Mouse (Mus musculus) frontal cortex, adult 2 months (tissue): ENCODE results near the gene Vgll4. TPM values are rescaled to one million over a fixed set of nuclear protein-coding genes. Genes with fewer than 3 reads are reported as not detected.
A peak's percentile ranks its signal among the peaks of the same experiment; 100 is the strongest.
"Not testable (repeated sequence)": the region's sequence is repeated elsewhere in the genome, so short reads cannot be mapped to it uniquely, and the experiment has no call there.

Source experiments
- DNase-seq, 2 experiments: peaks; one replicate each; pipeline ENCODE4 v3.0.0; 2022; ENCODE audit warnings: low spot score in 1 of 2; ENCODE audit errors: extremely low spot score in 1 of 2
- polyA plus RNA-seq: library from polyadenylated mRNA; depleted of rRNA; stranded (reverse); fragments of >200 nt; gene quantifications from 2 replicates; pipeline ENCODE4 v1.2.3, GENCODE M21; 2012

Gene Vgll4
- polyA plus RNA-seq, 1 experiment = 33.5 TPM

DNA sequence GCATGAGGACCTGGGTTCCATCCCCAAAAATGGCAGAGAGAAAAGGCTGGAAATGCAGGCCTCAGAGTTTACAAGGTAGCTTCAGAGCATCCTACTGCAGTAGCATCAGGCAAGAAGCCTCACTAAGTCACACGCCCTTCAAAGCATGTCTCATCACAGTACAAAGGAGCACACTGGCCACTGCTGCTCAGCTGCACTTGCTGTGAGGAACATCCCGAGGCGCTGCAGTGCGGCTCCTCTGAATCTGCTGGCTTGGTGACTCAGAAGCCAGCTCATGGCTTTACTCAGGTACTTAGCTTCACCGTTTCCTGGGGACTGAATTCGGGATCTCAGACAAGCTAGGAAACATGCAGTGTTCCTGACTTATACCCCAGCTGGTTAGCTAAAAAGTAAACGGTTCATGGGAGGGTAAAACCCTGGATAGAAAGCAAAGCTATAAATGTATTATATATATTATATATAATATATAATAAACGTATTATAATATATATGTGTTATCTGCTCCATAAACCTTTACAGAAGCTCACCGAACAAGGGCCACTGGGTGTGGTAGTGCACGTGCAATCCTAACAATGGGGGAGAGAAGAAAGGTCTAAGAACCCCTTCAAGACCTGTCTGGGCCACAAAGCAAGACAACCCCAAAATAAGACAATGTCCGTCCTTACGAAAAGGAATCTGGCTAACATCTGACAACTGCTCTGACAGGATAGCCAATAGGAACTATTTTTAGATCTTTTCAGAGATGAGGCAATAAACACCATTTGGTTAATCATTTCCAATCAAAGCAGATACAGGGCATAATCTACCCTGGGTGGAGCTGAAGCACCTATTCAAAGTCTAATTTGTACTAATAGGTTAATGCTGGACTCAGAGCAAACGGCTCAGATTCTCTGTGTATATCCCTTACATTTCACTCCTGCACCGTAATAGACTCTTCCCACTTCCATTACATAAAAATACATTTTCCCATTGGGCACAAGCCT is 25.0 kb downstream of the Vgll4 start:
- DNase-seq = no peak

DNA sequence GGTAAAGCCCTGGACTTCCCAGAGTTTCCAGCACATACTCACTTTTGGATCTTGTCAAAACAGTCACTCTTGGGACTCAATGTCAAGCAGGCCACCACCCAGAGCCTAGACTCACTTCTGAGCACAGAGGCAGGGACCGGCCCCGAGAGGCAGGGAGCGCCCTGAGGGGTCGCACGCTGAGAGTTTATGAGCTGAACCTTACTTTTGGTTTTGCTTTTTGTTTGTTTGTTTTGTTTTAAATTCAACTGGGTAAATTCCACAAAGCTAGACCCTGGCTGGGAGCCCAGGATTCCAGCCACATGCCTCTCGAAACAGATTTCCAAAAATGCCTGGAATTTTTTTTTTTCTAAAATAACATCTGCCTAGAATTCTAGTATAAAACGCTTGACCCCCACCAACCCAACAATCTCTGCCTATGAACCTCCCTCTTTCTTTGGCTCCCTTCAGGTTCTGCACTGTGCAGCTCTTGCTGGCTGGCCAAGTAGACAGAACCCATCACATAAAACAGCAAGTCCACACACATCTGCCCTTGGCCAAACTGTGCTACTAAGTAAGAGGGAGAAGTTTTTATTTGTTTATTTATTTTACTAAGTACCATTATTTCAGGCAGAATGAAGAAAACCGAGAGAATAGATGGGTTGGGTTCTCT is 28.5 kb downstream of the Vgll4 start:
- DNase-seq = no peak

DNA sequence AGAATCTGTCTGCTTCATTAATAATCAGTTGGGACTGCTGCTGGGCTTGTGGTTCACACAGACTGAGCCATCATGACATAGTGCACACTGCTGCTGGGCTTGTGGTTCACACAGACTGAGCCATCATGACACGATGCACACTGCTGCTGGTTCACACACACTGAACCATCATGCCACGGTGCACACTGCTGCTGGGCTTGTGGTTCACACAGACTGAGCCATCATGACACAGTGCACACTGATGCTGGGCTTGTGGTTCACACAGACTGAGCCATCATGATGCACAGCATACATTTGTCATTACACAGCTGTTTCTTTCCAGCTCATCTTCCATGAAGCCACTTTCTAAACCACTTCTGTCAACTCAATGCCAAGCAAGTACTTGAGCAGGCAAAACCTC is 30.1 kb downstream of the Vgll4 start:
- no peak for DNase-seq

DNA sequence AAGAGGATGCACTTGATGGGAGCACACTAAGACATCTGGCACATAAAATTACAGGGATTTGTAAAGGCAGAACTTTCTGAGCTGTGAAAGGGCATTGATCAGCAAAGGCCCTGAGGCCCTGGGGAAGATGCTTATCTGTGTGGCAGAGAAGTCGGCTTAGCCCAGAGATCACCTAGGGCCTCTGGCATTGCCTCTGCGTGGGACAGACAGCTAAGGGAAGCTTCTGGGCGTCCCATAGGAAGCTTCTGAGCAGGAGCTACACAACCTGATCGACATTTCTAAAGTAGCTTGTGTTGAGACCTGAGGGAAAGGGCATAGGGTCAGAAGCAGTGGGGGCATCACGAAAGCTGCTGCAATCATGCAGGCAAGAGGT is 32.9 kb downstream of the Vgll4 start:
- DNase-seq = no peak

DNA sequence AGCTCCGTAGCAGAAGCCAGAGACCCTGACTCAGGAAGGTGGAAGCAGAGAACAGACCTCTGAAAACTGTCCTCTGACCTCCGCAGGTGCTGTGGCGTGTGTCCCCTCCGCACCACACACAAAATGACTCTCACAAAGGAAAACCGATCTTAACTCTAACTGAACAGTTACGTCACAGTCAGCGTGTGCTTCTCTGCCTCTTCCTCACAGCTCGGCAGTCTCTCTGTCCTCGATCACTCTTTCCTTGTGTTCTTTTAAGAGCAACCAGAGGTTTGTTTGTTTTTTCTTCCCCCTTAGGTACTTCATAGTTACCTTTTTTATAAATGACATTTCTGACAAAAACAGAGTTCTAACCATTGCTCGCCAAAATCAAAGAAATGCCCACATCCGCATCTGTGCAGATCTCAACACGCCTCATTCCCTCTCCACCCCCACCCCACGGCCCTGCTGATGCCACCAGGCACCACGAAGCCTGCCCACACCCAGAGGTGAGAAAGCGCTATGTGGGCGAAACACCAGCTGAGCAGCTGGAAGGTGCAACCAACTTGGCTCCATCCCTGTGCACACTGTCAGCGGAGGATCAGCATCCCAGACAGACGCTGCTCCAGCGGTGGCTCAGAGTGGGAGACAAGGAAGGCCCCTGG is 33.4 kb downstream of the Vgll4 start:
- DNase-seq = peak; percentile 44 to 74

DNA sequence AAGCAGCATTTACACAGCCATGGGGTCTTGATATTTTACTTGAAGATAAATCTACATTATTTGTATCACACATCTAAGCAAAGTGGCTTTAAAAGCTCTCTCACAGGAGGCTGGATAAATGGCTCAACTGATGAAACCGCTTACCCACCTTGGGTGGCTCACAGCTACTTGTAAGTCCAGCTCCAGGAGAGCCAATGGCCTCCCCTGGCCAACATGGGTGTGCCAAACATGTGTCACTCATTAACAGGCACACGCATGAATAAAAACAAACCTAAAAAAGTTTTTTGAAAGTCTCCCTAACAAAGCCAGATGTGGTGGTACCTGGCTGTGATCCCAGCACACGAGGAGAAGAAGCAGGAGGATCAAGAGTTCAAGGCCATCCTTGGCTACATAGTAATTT is 34.4 kb downstream of the Vgll4 start:
- DNase-seq = no peak

DNA sequence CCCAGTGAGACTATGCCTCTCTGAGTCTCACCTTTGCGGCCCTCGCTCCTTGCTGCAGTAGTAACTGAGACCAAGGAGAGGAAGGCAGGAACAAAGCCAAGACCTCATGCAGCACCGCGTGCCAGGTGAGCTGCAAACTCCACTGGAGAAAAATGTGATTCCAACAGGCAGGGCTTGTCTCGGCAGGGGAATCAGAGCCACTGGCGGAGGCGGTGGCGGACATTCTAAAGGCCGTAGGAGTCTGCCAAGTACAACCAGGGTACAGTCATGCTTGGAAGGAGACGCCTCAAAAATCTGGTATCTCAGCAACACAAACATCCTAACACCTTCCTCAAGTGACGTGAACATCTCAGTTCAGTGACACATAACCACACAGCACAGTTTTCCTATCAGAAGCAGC is 35.7 kb downstream of the Vgll4 start:
- no peak for DNase-seq

DNA sequence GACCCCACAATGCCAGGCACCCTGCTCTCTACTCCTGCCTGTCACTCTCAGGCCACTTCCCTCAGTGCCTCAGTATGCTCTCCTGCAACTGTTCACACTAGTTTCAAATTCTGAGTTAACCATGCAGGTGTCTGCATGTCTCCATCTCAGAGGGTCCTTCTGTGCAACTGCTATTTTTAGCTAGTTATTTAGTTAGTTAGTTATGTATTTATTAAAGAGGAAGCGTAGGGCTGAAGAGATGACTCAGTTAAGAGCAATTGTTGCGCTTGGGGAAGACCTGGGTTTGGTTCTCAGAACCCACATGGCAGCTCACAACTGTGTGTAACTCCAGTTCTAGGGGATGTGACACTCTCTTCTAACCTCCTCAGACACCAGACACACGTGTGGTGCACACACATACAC is 36.8 kb downstream of the Vgll4 start:
- no peak for DNase-seq

DNA sequence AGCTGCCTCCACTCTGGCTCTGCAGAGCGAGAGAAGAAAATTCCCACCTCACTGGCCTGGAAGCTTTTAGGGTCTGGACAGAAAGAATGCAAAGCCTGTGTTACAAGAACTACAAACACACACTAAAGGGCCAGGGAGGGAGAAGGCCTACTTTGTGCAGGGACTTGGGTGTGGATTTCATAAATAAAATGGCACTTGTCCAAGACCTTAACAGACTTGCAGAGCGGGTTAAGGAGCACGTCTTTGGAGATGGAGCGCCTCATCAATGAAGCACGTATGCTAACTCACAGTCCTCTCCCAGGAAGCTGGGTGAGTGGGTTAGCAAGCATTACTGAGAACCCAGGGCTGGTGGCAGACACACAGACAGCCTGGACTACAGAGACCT is 37.7 kb downstream of the Vgll4 start:
- no peak for DNase-seq

DNA sequence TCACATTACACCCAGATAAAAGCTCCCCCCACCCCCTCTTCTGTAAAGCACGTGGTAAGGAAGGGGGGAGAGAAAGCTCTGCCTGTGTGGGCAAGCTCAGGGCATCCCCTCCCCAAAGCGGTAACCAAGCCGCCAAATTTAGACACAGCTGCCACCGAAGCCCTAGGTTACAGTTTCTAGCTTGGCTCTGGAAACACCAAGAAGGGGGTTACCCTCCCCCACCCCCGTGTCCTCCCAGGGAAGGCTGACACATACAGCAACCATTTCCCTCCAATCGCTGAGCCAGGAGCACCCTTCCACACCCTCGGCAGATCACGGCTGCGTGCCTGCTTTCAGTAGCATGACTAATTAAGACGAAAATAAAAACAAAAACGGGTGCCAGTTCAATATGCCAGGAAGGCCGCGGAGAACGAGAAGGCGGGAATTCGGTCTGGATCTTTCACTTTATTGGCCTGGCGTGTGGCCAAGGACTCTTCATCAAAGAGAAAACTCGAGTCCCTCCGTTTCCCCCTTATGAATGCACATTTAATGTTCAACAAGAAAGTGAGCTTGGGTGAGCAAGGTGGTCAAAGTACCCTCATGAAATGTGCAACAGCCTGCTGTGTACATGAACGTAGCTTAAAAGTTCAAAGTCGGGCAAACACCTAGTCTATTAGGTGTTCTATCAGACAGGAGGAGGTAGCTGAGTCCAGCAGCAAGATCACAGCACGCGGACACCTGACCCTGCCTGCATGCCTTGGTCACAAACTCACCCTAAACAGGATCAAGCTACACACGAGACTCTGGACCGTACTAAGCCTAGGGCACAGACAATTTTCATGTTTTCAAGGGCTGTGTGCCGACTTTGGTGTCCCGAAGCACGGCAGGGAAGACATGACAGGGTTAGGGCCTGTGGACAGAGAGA is 38.3 kb downstream of the Vgll4 start:
- no peak for DNase-seq

DNA sequence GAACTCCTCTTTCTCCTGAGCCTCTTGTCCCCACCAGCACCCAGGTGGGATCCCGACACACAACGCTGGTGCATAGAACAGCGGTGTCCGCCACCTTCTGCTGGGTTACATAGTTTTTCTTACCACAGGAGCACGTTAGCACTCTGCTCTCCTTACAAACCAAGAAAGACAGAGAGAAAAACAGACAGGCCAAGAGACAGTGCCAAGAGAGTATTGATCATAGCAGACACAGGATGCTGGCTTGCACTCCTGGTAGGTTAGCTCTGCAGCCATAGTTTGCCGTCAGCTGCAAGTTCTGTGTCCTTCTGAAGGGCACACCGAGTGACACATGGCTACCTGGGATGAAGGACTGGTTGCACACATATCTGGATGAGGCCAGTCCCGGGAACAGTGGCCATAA is 39.1 kb downstream of the Vgll4 start:
- no peak for DNase-seq

DNA sequence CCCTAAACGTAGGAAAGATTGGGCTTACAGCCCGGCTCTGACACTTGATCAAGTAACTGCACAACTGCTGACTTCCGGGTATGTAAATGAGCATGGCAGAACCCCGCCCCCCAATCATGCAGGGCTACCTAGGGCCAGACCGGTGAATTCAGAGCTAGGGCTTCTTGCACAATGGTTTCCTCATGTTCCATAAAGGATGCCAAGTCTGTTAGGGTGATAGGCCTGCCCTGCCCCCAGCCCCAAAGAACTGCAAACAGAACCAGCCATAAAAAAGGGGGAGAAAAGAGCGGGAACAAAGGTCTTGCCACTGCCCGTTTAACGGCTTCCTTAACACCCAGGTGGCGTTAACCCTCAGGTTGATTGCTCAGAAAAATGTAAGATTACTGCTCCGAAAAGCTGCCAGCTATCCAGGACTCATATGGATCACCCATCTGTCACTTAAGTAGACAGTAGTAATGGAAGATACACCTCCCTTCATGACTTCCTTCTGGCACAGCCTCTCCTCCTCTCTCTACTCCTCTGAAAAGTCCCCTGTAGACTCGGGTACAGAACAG is 39.7 kb downstream of the Vgll4 start:
- no peak for DNase-seq

DNA sequence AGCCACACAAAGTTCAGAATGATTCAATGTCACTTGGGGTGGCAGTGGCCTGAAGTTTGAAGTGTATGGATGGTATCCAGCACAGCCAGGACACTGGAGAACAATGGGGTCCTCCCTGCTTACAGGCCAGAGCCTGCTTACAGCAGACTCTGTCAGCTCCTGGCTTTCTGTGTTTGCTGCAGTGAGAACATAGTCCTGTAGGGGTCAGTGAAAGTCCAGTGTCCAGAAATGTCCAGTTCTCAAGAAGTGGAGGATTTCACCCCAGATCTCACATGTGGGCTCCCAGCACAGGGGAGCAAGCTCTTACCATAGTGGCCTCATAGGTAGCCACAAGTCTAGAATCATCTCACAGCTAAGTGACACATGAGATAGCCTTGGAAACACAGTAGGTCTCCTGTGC is 40.4 kb downstream of the Vgll4 start:
- DNase-seq = peak in 1 of 2 experiments; percentile 63

DNA sequence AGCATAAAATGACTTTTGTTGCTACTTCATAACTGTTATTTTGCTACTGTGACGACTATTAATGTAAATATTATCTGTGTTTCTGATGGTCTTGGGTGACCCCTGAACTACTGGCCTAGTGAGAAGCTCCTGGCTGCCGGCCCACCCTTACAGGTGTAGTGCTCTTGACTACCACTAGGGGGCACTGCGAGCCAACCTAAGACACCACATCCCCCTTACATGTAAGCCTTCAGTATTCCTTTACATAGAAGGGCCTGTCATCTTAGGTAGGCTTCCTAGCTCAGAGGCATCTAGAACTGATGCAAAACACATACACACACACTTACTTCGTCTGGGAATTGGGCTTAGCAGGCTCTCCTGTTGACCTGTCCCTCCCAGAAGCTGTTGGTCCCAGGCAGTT is 41.3 kb downstream of the Vgll4 start:
- DNase-seq = peak in 1 of 2 experiments; percentile 84

DNA sequence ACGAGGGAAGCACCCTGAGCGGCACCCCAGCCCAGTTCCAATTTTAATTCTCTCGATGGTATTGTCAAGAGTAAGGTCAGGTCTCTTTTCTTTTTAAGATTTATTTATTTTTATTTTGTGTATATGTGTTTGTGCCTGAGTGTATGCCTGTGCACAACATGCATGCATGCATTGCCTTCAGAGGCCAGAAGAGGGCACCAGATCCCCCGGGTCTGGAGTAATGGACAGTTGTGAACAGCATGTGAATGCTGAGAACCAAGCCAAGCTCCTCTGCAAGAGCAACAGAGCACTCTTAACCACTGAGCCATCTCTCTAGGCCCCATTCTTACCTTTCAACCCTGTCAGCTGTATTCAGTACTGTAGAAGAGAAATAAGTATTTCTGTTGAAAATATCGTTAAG is 42.4 kb downstream of the Vgll4 start:
- DNase-seq = no peak

DNA sequence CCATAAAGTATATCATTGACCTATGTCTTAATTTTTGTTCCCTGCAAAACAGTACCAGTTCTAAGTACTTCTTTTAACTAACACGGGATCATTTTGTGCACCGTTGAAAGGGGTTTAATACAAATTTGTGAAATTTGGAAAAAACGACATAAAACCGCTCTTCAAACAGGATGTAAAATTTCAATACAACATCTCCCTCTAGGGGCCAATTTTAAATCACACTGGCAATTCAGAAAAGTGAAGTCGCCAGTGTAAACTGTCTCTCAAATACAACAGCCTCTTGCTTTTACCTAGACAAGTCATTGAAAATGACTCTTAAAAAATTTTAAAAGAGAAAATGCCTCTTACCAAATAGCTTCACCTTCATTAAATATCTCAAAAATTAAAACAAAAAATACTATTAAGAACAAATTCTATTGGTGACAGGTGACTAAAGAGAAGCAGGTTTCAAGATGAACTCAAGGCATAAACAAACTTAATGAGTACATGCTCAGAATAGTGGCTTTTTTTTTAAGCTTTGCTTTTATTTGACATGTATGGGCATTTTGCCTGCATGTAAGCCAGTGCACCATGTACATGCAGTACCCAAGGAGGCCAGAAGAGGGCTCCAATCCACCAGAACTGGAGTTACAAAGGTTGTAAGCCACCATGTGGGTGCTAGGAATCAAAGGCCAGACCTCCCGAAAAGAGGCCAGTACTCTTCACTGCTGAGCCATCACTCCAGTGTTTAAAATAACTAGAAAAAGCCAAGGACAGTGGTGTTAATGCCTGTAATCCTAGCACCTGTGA is 43.2 kb downstream of the Vgll4 start:
- peak in 1 of 2 experiments; percentile 87 for DNase-seq

DNA sequence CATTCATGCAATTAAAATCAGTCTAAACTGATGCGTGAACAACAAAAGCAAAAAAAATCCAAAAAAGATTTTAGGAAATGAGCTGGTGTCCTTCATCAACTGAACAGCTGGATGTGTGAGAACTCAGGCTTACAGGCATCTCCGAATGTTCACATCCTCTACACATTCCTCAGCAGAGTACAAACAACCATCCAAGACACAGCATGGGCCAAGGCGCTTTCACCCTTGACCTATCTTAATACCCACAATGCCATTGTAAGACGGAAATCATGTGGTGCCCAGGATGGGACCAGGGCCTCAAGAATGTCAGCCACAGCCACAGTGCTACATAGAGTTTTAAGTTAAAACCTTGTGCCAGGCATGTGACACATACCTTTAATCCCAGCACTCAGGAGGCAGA is 44.6 kb downstream of the Vgll4 start:
- no peak for DNase-seq

DNA sequence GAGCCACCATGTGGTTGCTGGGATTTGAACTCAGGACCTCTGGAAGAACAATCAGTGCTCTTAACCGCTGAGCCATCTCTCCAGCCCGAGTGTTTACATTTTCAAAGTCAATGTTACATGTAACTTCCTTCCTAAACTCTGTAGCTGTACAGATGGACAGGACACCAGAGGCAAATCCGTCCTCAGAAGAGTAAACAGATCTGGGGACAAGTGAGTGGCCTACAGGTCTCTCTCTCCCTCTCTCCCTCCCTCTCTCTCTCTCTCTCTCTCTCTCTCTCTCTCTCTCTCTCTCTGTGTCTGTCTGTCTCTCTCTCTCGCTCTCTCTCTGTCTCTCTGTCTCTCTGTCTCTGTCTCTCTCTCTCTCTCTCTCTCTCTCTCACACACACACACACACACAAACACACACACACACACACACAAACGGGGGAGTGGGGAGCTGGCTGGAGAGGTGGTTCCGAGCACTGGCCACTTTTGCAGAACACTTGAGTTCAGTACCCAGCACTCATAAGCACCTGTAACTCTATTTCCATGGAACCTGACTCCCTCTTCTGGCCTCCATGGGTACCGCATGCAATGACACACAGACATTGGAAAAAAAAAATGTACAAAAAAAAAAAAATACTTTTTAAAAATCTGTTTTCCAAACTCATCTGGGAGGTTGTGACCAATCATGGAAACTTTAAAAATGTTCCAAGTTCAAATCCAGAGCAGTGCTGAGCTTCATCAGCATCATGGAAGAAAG is 47.3 kb downstream of the Vgll4 start:
- not testable (repeated sequence) for DNase-seq
